Mouse (Mus musculus): Measurements from ENCODE around the gene Sik3.

GRCm38 (mm10) chr9:46073443-46073842 lies 60.8 kb downstream of the Sik3 start:
- no peak for TF ChIP-seq CTCF (IDR thresholded peaks at IDR 0.05; ENCODE audit: control insufficient read depth, insufficient read depth, insufficient replicate concordance, low read depth, low read length)
- TF ChIP-seq POLR2A (IDR thresholded peaks at IDR 0.05; ENCODE audit: control insufficient read depth, low read depth, low read length): no peak
